22 mouse cellular contexts compared by ENCODE assay signal in the genomic region with DNA sequence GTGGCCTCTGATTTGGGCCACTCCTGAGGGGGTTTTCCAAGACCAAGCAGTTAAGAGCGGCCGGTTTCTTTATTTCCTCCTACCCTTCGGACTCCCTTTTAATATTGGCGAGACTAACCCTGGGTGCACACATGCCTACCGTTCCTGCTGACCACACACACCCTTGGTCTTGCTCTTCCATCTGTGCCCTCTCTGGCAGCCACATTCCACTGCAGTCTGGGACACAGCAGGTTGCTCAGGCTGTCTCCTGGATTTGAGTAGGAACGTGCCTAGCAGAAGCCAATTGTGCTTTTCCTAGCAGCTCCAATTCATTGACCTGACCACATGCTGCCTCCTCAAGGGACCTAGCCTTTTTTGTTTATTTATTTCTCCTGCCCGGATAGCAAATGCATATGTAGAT.
A peak's percentile ranks its signal among the peaks of the same experiment; 100 is the strongest.
DNase-seq lines count a peak whose midpoint lies in the region; ATAC-seq and TF ChIP-seq lines count a peak whose summit lies in the region.
"Had no signal": no experiment of that assay in that cellular context is flagged by ENCODE, and none has a peak within 500 bp of the region (broad histone marks: within the 10 kb centered on the region; RNA-seq: fewer than 3 reads in every experiment).

No protein-coding gene starts in this region.

- peak; percentile 35; the same call in 1 of the 2 replicates for TF ChIP-seq CTCF in cerebellum, adult 2 months (IDR thresholded peaks at IDR 0.05; ENCODE audit: borderline replicate concordance, insufficient read depth, low read depth, low read length)

- H3K36me3 ChIP-seq in kidney, embryonic 16.5 days (ENCODE audit: insufficient read depth, low read length): no peaks in the 10 kb centered on the region
- H3K36me3 ChIP-seq: hindbrain, embryonic 12.5 days; limb, embryonic 13.5 days; liver, embryonic 13.5 days had no signal

- no peaks in the 10 kb centered on the region for H3K27me3 ChIP-seq in kidney, embryonic 16.5 days (ENCODE audit: insufficient read depth, low read length)
- no peaks in the 10 kb centered on the region for H3K27me3 ChIP-seq in cerebellum, adult 2 months (ENCODE audit: control insufficient read depth, insufficient read depth, low read length)
- H3K27me3 ChIP-seq: hindbrain, embryonic 12.5 days had no signal

- no peak for TF ChIP-seq POLR2A in cerebellum, adult 2 months (IDR thresholded peaks at IDR 0.05; ENCODE audit: borderline replicate concordance, insufficient read depth, low read length)

- H3K27ac ChIP-seq in kidney, embryonic 16.5 days (ENCODE audit: low read length): no peak overlapping the region
- H3K27ac ChIP-seq in cerebellum, adult 2 months (ENCODE audit: insufficient read depth, low read length): no peak overlapping the region
- H3K27ac ChIP-seq: hindbrain, embryonic 12.5 days; limb, embryonic 13.5 days; liver, embryonic 13.5 days had no signal

- DNase-seq in kidney, adult 18-20 months: peak; percentile 17
- DNase-seq in cerebellum, adult 2 months: peak; percentile 84 to 91
- DNase-seq in cerebellum, postnatal 36 days: peak; percentile 75 to 80
- DNase-seq in kidney, postnatal 4 days: peak; percentile 28 to 57
- DNase-seq in lung, postnatal 10 days: no peak
- DNase-seq in frontal cortex, postnatal 14 days (ENCODE audit: low spot score in 2 of 2): no peak
- no peak for DNase-seq in embryo, embryonic 10 days (ENCODE audit: low spot score)
- DNase-seq: adrenal gland, postnatal 36 days; embryo, embryonic 11 days; heart, postnatal 14 days; layer of hippocampus, postnatal 36 days; liver, embryonic 13.5 days; lung, embryonic 14.5 days; lung, postnatal 4 days; right cerebral cortex, adult 18-20 months; thymus, postnatal 4 days had no signal

- H3K4me3 ChIP-seq in kidney, embryonic 16.5 days (ENCODE audit: low read length): no peak overlapping the region
- peak overlapping the region; percentile 8 for H3K4me3 ChIP-seq in cerebellum, adult 2 months (replicated peaks; ENCODE audit: insufficient read depth, low read depth, low read length)
- H3K4me3 ChIP-seq: hindbrain, embryonic 12.5 days; limb, embryonic 13.5 days; liver, embryonic 13.5 days had no signal

- H3K4me1 ChIP-seq in kidney, embryonic 16.5 days (ENCODE audit: insufficient read depth, low read length): 0 out of 2 replicates have a peak, but pooled peaks cover under 1% of the 10 kb centered on the region
- H3K4me1 ChIP-seq in cerebellum, adult 2 months (ENCODE audit: control insufficient read depth, insufficient read depth, low read length): peaks cover 11% of the 10 kb centered on the region
- H3K4me1 ChIP-seq: liver, embryonic 13.5 days had no signal

- ATAC-seq in kidney, embryonic 16.5 days (ENCODE audit: low FRiP score, low TSS enrichment): no peak
- ATAC-seq: forebrain, embryonic 16.5 days; inflammation-experienced regulatory T-cells, adult 6 months had no signal

- H3K9me3 ChIP-seq in kidney, embryonic 16.5 days (ENCODE audit: low read length): no peaks in the 10 kb centered on the region
- H3K9me3 ChIP-seq: hindbrain, embryonic 12.5 days; limb, embryonic 13.5 days; liver, embryonic 13.5 days had no signal

- WGBS in kidney, embryonic 16.5 days: 70% methylated on average over 7 of the region's 7 CpGs
- WGBS in cerebellum, adult 2 months: 8% methylated on average over 7 of the region's 7 CpGs

- H3K4me2 ChIP-seq in kidney, embryonic 16.5 days (replicated peaks; ENCODE audit: low read depth, low read length): no peak overlapping the region
- H3K4me2 ChIP-seq: heart, embryonic 11.5 days; hindbrain, embryonic 12.5 days; limb, embryonic 13.5 days; liver, embryonic 13.5 days; lung, embryonic 14.5 days had no signal

- H3K9ac ChIP-seq in kidney, embryonic 16.5 days (replicated peaks; ENCODE audit: low read length): no peak overlapping the region
- H3K9ac ChIP-seq: hindbrain, embryonic 12.5 days; limb, embryonic 13.5 days; liver, embryonic 13.5 days; lung, embryonic 14.5 days had no signal

Comparison
In these comparisons a context has a peak if more than half of its experiments do, and no peak if none do; other contexts are left out.
1. DNase-seq: peak in kidney, adult 18-20 months (single experiment), cerebellum, adult 2 months (2 of 2), cerebellum, postnatal 36 days (2 of 2) and kidney, postnatal 4 days (2 of 2); none in lung, postnatal 10 days (single experiment), frontal cortex, postnatal 14 days (0 of 2) and embryo, embryonic 10 days (single experiment).